Mouse (Mus musculus) Patski (cell line): ENCODE measurements around the gene Aig1. TPM values are rescaled to one million over a fixed set of nuclear protein-coding genes. Genes with fewer than 3 reads are reported as not detected.

ENCODE experiments used
- ATAC-seq: fragments of 100-300 bp; one replicate; pipeline ENCODE4 v1.8.0; 2021
- CTCF ChIA-PET: fragments of 350-600 bp; sonication (Branson Sonifier 250); formaldehyde crosslinking; loops from one replicate; lab custom pipeline; 2022; ENCODE audit warnings: inconsistent platforms; lab: Charles Lee
- POLR2A ChIA-PET: fragments of 350-600 bp; sonication (Branson Sonifier 250); formaldehyde crosslinking; loops from one replicate; lab custom pipeline; 2022; ENCODE audit warnings: antibody characterized with exemption, inconsistent platforms; lab: Charles Lee
- DNase-seq: peaks from one replicate; pipeline ENCODE4 v3.0.0-alpha.2; 2011; ENCODE audit warnings: low read depth, low spot score
- H3K27me3 ChIP-seq: fragments of 371-371 bp; one replicate; pipeline ENCODE4 v1.5.1; 2021
- CTCF ChIP-seq: fragments of 100-300 bp; IDR thresholded peaks from one replicate; pipeline ENCODE4 v1.5.1; 2021
- in situ Hi-C: fragments of 300-500 bp; cut with MboI; formaldehyde crosslinking; loops from 3 replicates; pipeline ENCODE4 v1.11.1; 2018; ENCODE audit warnings: low pct_unique_long_range_greater_than_20kb, mixed read lengths
- polyA plus RNA-seq: library from polyadenylated mRNA; unstranded; gene quantifications from one replicate; pipeline ENCODE4 v1.2.3, GENCODE M21; 2021

Gene Aig1
- polyA plus RNA-seq, 1 experiment from 2014 or later = 17.8 TPM

- in situ Hi-C loops = no loop called here
- no peak for ATAC-seq
- TF ChIP-seq CTCF = no peak
- CTCF ChIA-PET = no interaction called here
- no peak for DNase-seq
- H3K27me3 ChIP-seq = no peaks in the 10 kb centered on the region
- POLR2A ChIA-PET = no interaction called here
Measured at GRCm38 (mm10) chr10:13849205-13849604, 19.6 kb downstream of the Aig1 start.

- in situ Hi-C loops = no loop called here
- no peak for DNase-seq
- no peak for TF ChIP-seq CTCF
- no peak for ATAC-seq
- no peaks in the 10 kb centered on the region for H3K27me3 ChIP-seq
- CTCF ChIA-PET = interaction anchor here (0.7 to 0.9 kb wide), 3 partner anchors 11 to 59 kb away, joined by 3 read pairs; no protein-coding TSS in a partner anchor
- POLR2A ChIA-PET = no interaction called here
Measured at GRCm38 (mm10) chr10:13844864-13845263, 23.9 kb downstream of the Aig1 start.

GRCm38 (mm10) chr10:13843746-13844145 lies 25.0 kb downstream of the Aig1 start:
- H3K27me3 ChIP-seq = no peaks in the 10 kb centered on the region
- POLR2A ChIA-PET = no interaction called here
- no peak for TF ChIP-seq CTCF
- CTCF ChIA-PET = interaction anchor here (0.6 kb wide), 1 partner anchor 10 kb away, joined by 3 read pairs; no protein-coding TSS in a partner anchor
- ATAC-seq (no peak), DNase-seq (no peak)
- in situ Hi-C loops = no loop called here

- DNase-seq = peak; percentile 68
Measured at GRCm38 (mm10) chr10:13842855-13843254, 25.9 kb downstream of the Aig1 start.

GRCm38 (mm10) chr10:13838511-13839126 lies 30.2 kb downstream of the Aig1 start:
- in situ Hi-C loops = no loop called here
- no peak for ATAC-seq
- POLR2A ChIA-PET = interaction anchor here (0.9 kb wide), 1 partner anchor 38 kb away, joined by 3 read pairs; no protein-coding TSS in a partner anchor
- CTCF ChIA-PET = no interaction called here
- DNase-seq = no peak
- no peak for TF ChIP-seq CTCF
- H3K27me3 ChIP-seq = no peaks in the 10 kb centered on the region

More at GRCm38 (mm10) chr10:13842855-13843254, 25.9 kb downstream of the Aig1 start:
- POLR2A ChIA-PET = no interaction called here
- no peaks in the 10 kb centered on the region for H3K27me3 ChIP-seq
- no peak for TF ChIP-seq CTCF
- CTCF ChIA-PET = interaction anchor here (0.9 kb wide), 1 partner anchor 33 kb away, joined by 3 read pairs; no protein-coding TSS in a partner anchor
- in situ Hi-C loops = no loop called here
- peak; percentile 73 for ATAC-seq

- peak; percentile 50 for DNase-seq
- ATAC-seq = peak; percentile 96
- ChIA-PET CTCF (no interaction called here), POLR2A (interaction anchor here (0.9 kb wide), 1 partner anchor 37 kb away, joined by 3 read pairs; no protein-coding TSS in a partner anchor)
- H3K27me3 ChIP-seq = no peaks in the 10 kb centered on the region
- no peak for TF ChIP-seq CTCF
- in situ Hi-C loops = no loop called here
Measured at GRCm38 (mm10) chr10:13837709-13838456, 30.9 kb downstream of the Aig1 start.

- ChIA-PET CTCF (no interaction called here), POLR2A (interaction anchor here (0.6 kb wide), 1 partner anchor 200 kb away, joined by 3 read pairs; no protein-coding TSS in a partner anchor)
- ATAC-seq (no peak), DNase-seq (no peak)
- H3K27me3 ChIP-seq = no peaks in the 10 kb centered on the region
- TF ChIP-seq CTCF = no peak
- in situ Hi-C loops = no loop called here
Measured at GRCm38 (mm10) chr10:13836956-13837355, 31.8 kb downstream of the Aig1 start.

GRCm38 (mm10) chr10:13835737-13836475 lies 32.9 kb downstream of the Aig1 start:
- no peak for ATAC-seq
- DNase-seq = no peak
- POLR2A ChIA-PET = interaction anchor here (0.6 kb wide), 2 partner anchors 199 to 738 kb away, joined by 3 read pairs; no protein-coding TSS in a partner anchor
- in situ Hi-C loops = no loop called here
- H3K27me3 ChIP-seq = no peaks in the 10 kb centered on the region
- TF ChIP-seq CTCF = no peak
- CTCF ChIA-PET = no interaction called here

- ATAC-seq (no peak), DNase-seq (peak; percentile 10)
- H3K27me3 ChIP-seq = no peaks in the 10 kb centered on the region
- ChIA-PET CTCF (interaction anchor here (0.9 kb wide), 1 partner anchor 31 kb away, joined by 3 read pairs; no protein-coding TSS in a partner anchor), POLR2A (no interaction called here)
- TF ChIP-seq CTCF = no peak
- in situ Hi-C loops = no loop called here
Measured at GRCm38 (mm10) chr10:13834056-13834455, 34.7 kb downstream of the Aig1 start.

GRCm38 (mm10) chr10:13833066-13833566 lies 35.7 kb downstream of the Aig1 start:
- H3K27me3 ChIP-seq = no peaks in the 10 kb centered on the region
- ATAC-seq (no peak), DNase-seq (peak; percentile 3)
- CTCF ChIA-PET = no interaction called here
- POLR2A ChIA-PET = no interaction called here
- in situ Hi-C loops = no loop called here
- no peak for TF ChIP-seq CTCF
